Comparison of ENCODE assay signal across 8 mouse cellular contexts in genomic region chr4:117304239-117305025, GRCm38 (mm10). TPM values are rescaled to one million over a fixed set of nuclear protein-coding genes. Genes with fewer than 3 reads are reported as not detected.
A peak's percentile ranks its signal among the peaks of the same experiment; 100 is the strongest.
DNase-seq lines count a peak whose midpoint lies in the region; ATAC-seq and TF ChIP-seq lines count a peak whose summit lies in the region.

No protein-coding gene starts in this region.

- ATAC-seq in heart, embryonic 11.5 days (replicated peaks; ENCODE audit: insufficient number of reproducible peaks, low FRiP score, low TSS enrichment): no peak
- ATAC-seq in hindbrain, embryonic 15.5 days (ENCODE audit: low FRiP score, low read depth): no peak
- no peak for ATAC-seq in midbrain, embryonic 14.5 days (ENCODE audit: low FRiP score, low TSS enrichment)
- no peak for ATAC-seq in CD4-positive, CD25-positive, alpha-beta regulatory T cell, adult 4 months

- DNase-seq in heart, postnatal 10 days: no peak
- peak; percentile 47 for DNase-seq in brain, embryonic 14.5 days (ENCODE audit: low read depth)
- peak; percentile 66 for DNase-seq in midbrain, embryonic 14.5 days
- no peak for DNase-seq in left cerebral cortex, postnatal 36 days (ENCODE audit: low spot score in 2 of 2)
- DNase-seq in spleen, adult 12 weeks (ENCODE audit: low spot score): no peak

- no peaks in the 10 kb centered on the region for H3K9me3 ChIP-seq in heart, embryonic 11.5 days (replicated peaks; ENCODE audit: control insufficient read depth, low read length)
- H3K9me3 ChIP-seq in hindbrain, embryonic 15.5 days: no peaks in the 10 kb centered on the region
- no peaks in the 10 kb centered on the region for H3K9me3 ChIP-seq in midbrain, embryonic 14.5 days (ENCODE audit: control insufficient read depth, low read length)

- TF ChIP-seq CTCF in brain, embryonic 14.5 days (IDR thresholded peaks at IDR 0.05; ENCODE audit: borderline replicate concordance, extremely low read depth, insufficient read depth, insufficient read length): no peak

- no peak overlapping the region for H3K27ac ChIP-seq in heart, embryonic 11.5 days (ENCODE audit: low read depth, low read length)
- H3K27ac ChIP-seq in hindbrain, embryonic 15.5 days (replicated peaks): no peak overlapping the region
- H3K27ac ChIP-seq in midbrain, embryonic 14.5 days (replicated peaks; ENCODE audit: low read depth, low read length): no peak overlapping the region

- no peaks in the 10 kb centered on the region for H3K36me3 ChIP-seq in heart, embryonic 11.5 days (ENCODE audit: control insufficient read depth, insufficient read depth, low read length)
- H3K36me3 ChIP-seq in hindbrain, embryonic 15.5 days: no peaks in the 10 kb centered on the region
- no peaks in the 10 kb centered on the region for H3K36me3 ChIP-seq in midbrain, embryonic 14.5 days (ENCODE audit: control insufficient read depth, insufficient read depth, low read length)

- intact Hi-C loops in heart, postnatal 10 days (cut with DNase I): no loop called here
- intact Hi-C loops in left cerebral cortex, postnatal 36 days (cut with DNase I): no loop called here

- peaks cover 44% of the 10 kb centered on the region for H3K27me3 ChIP-seq in heart, embryonic 11.5 days (ENCODE audit: control insufficient read depth, insufficient read depth, low read length)
- peaks cover 52% of the 10 kb centered on the region for H3K27me3 ChIP-seq in hindbrain, embryonic 15.5 days
- peaks cover 53% of the 10 kb centered on the region for H3K27me3 ChIP-seq in midbrain, embryonic 14.5 days (ENCODE audit: control insufficient read depth, insufficient read depth, low read length)

- 2% methylated on average over 54 of the region's 54 CpGs for WGBS in heart, embryonic 11.5 days (ENCODE audit: insufficient replicate concordance)
- WGBS in hindbrain, embryonic 15.5 days: 4% methylated on average over 54 of the region's 54 CpGs
- WGBS in midbrain, embryonic 14.5 days: 3% methylated on average over 54 of the region's 54 CpGs

- H3K4me1 ChIP-seq in heart, embryonic 11.5 days (ENCODE audit: control insufficient read depth, insufficient read depth, low read length): peaks cover 10% of the 10 kb centered on the region; the same call in 1 of the 2 replicates
- H3K4me1 ChIP-seq in hindbrain, embryonic 15.5 days (replicated peaks): peaks cover 35% of the 10 kb centered on the region
- H3K4me1 ChIP-seq in midbrain, embryonic 14.5 days (ENCODE audit: control insufficient read depth, insufficient read depth, low read length): peaks cover 14% of the 10 kb centered on the region; the same call in 1 of the 2 replicates

- H3K9ac ChIP-seq in heart, embryonic 11.5 days (ENCODE audit: low read depth, low read length): peak overlapping the region; percentile 72
- H3K9ac ChIP-seq in hindbrain, embryonic 15.5 days: peak overlapping the region; percentile 36
- peak overlapping the region; percentile 55 for H3K9ac ChIP-seq in midbrain, embryonic 14.5 days (replicated peaks; ENCODE audit: low read length)

- H3K4me2 ChIP-seq in heart, embryonic 11.5 days: peak overlapping the region; percentile 89
- peak overlapping the region; percentile 77 for H3K4me2 ChIP-seq in hindbrain, embryonic 15.5 days
- peak overlapping the region; percentile 64 for H3K4me2 ChIP-seq in midbrain, embryonic 14.5 days (ENCODE audit: low read length)

- no peak for TF ChIP-seq POLR2A in brain, embryonic 14.5 days (IDR thresholded peaks at IDR 0.05; ENCODE audit: borderline replicate concordance, extremely low read depth, insufficient read depth, insufficient read length, poor library complexity, severe bottlenecking)

- H3K4me3 ChIP-seq in heart, embryonic 11.5 days (ENCODE audit: low read depth, low read length): peak overlapping the region; percentile 53
- peak overlapping the region; percentile 37 for H3K4me3 ChIP-seq in hindbrain, embryonic 15.5 days
- H3K4me3 ChIP-seq in midbrain, embryonic 14.5 days (replicated peaks; ENCODE audit: low read depth, low read length): peak overlapping the region; percentile 37

RNA-seq across cellular contexts. Expression of gene Armh1, which starts 52.5 kb away (rescaled TPM):
- 0.14 TPM in 1 of 2 replicates, not detected in the other for polyA plus RNA-seq in heart, embryonic 11.5 days (2014; fragmentation: Nextera tagmentation; extraction: Ambion mirVana)
- total RNA-seq in heart, postnatal 10 days (2021): under 1 TPM; 0.35 to 0.38 TPM
- polyA plus RNA-seq in brain, embryonic 14.5 days (2012; rRNA removed): 1.3 and 1.6 TPM in 2 replicates
- polyA plus RNA-seq in hindbrain, embryonic 15.5 days (2015; fragmentation: Nextera tagmentation; extraction: Ambion mirVana): 1.5 and 1.8 TPM in 2 replicates
- 0.54 and 0.73 TPM in 2 replicates for polyA plus RNA-seq in midbrain, embryonic 14.5 days (2014; fragmentation: Nextera tagmentation; extraction: Ambion mirVana)
- under 1 TPM; 0.45 to 0.72 TPM for total RNA-seq in left cerebral cortex, postnatal 36 days (2021)
- polyA plus RNA-seq in CD4-positive, CD25-positive, alpha-beta regulatory T cell, adult 4 months (2017; shearing (Covaris generic)): not detected

RNA-seq across cellular contexts. Expression of gene Tmem53, which starts 52.7 kb away (rescaled TPM):
- polyA plus RNA-seq in heart, embryonic 11.5 days (2014; fragmentation: Nextera tagmentation; extraction: Ambion mirVana): 16.0 and 16.5 TPM in 2 replicates
- 10 to 100 TPM; 28.5 to 40.0 TPM for total RNA-seq in heart, postnatal 10 days (2021)
- polyA plus RNA-seq in brain, embryonic 14.5 days (2012; rRNA removed): 6.2 and 7.0 TPM in 2 replicates
- polyA plus RNA-seq in hindbrain, embryonic 15.5 days (2015; fragmentation: Nextera tagmentation; extraction: Ambion mirVana): 9.1 and 9.6 TPM in 2 replicates
- polyA plus RNA-seq in midbrain, embryonic 14.5 days (2014; fragmentation: Nextera tagmentation; extraction: Ambion mirVana): 9.1 and 12.2 TPM in 2 replicates
- 1 to 10 TPM; 4.1 to 5.6 TPM for total RNA-seq in left cerebral cortex, postnatal 36 days (2021)
- under 1 TPM; 0.55 to 0.75 TPM for polyA plus RNA-seq in CD4-positive, CD25-positive, alpha-beta regulatory T cell, adult 4 months (2017; shearing (Covaris generic))

Comparison
In these comparisons a context has a peak if more than half of its experiments do, and no peak if none do; other contexts are left out.
1. DNase-seq: peak in brain, embryonic 14.5 days (single experiment) and midbrain, embryonic 14.5 days (single experiment); none in heart, postnatal 10 days (0 of 2), left cerebral cortex, postnatal 36 days (0 of 2) and spleen, adult 12 weeks (single experiment).
2. Peak in every context shown above with its lines, with median percentiles within 50 percentile points of each other: H3K4me2 ChIP-seq, H3K4me3 ChIP-seq and H3K9ac ChIP-seq.